Mouse (Mus musculus): ENCODE data around the gene Gna11. TPM values are rescaled to one million over a fixed set of nuclear protein-coding genes. Genes with fewer than 3 reads are reported as not detected.

Gene Gna11
- polyA plus RNA-seq, 1 experiment = 93.0 TPM

- TF ChIP-seq CTCF (conservative IDR thresholded peaks at IDR 0.05; ENCODE audit: insufficient read depth, insufficient read length, low read depth, low read length) (peak; percentile 99), POLR2A (IDR thresholded peaks at IDR 0.05; ENCODE audit: low read depth, low read length) (no peak)
- DNase-seq = peak; percentile 83
- Histone ChIP-seq H3K27me3 (replicated peaks; ENCODE audit: control insufficient read depth, insufficient read depth, low read length) (no peaks in the 10 kb centered on the region), H3K36me3 (ENCODE audit: control insufficient read depth, insufficient read depth, low read length) (no peaks in the 10 kb centered on the region), H3K4me3 (ENCODE audit: insufficient read depth, low read depth, low read length) (no peak overlapping the region), H3K4me1 (ENCODE audit: control insufficient read depth, insufficient read depth, low read length) (no peaks in the 10 kb centered on the region), H3K27ac (ENCODE audit: insufficient read depth, low read depth, low read length) (no peak overlapping the region)
- WGBS = 9% methylated on average over 14 of the region's 14 CpGs
Measured at GRCm38 (mm10) chr10:81526779-81527178, 18.2 kb downstream of the Gna11 start.

- no peak for DNase-seq
- no peak overlapping the region for H3K27ac ChIP-seq (ENCODE audit: insufficient read depth, low read depth, low read length)
Measured at GRCm38 (mm10) chr10:81525017-81525694, 19.8 kb downstream of the Gna11 start.

GRCm38 (mm10) chr10:81524051-81524605 lies 20.9 kb downstream of the Gna11 start, which contains the start of gene Gna15:
TSS of gene Gna15 (minus strand) at chr10:81524225.
- no peaks in the 10 kb centered on the region for H3K36me3 ChIP-seq (ENCODE audit: control insufficient read depth, insufficient read depth, low read length)
- DNase-seq = peak; percentile 30
- no peaks in the 10 kb centered on the region for H3K4me1 ChIP-seq (ENCODE audit: control insufficient read depth, insufficient read depth, low read length)
- TF ChIP-seq CTCF (conservative IDR thresholded peaks at IDR 0.05; ENCODE audit: insufficient read depth, insufficient read length, low read depth, low read length) = no peak
- no peak for TF ChIP-seq POLR2A (IDR thresholded peaks at IDR 0.05; ENCODE audit: low read depth, low read length)
- no peak within 1 kb of the TSS for H3K27ac ChIP-seq (ENCODE audit: insufficient read depth, low read depth, low read length)
- H3K27me3 ChIP-seq (replicated peaks; ENCODE audit: control insufficient read depth, insufficient read depth, low read length) = no peaks in the 10 kb centered on the region
- no peak within 1 kb of the TSS for H3K4me3 ChIP-seq (ENCODE audit: insufficient read depth, low read depth, low read length)
- 47% methylated on average over 9 of the region's 9 CpGs for WGBS

More at GRCm38 (mm10) chr10:81525017-81525694, 19.8 kb downstream of the Gna11 start:
- TF ChIP-seq CTCF (conservative IDR thresholded peaks at IDR 0.05; ENCODE audit: insufficient read depth, insufficient read length, low read depth, low read length) = no peak
- no peak for TF ChIP-seq POLR2A (IDR thresholded peaks at IDR 0.05; ENCODE audit: low read depth, low read length)
- Histone ChIP-seq H3K36me3 (ENCODE audit: control insufficient read depth, insufficient read depth, low read length) (no peaks in the 10 kb centered on the region), H3K27me3 (replicated peaks; ENCODE audit: control insufficient read depth, insufficient read depth, low read length) (no peaks in the 10 kb centered on the region), H3K4me3 (ENCODE audit: insufficient read depth, low read depth, low read length) (no peak overlapping the region), H3K4me1 (ENCODE audit: control insufficient read depth, insufficient read depth, low read length) (no peaks in the 10 kb centered on the region)
- 58% methylated on average over 13 of the region's 13 CpGs for WGBS

- no peak overlapping the region for H3K4me3 ChIP-seq (ENCODE audit: insufficient read depth, low read depth, low read length)
- no peaks in the 10 kb centered on the region for H3K36me3 ChIP-seq (ENCODE audit: control insufficient read depth, insufficient read depth, low read length)
- no peak for TF ChIP-seq POLR2A (IDR thresholded peaks at IDR 0.05; ENCODE audit: low read depth, low read length)
- no peaks in the 10 kb centered on the region for H3K4me1 ChIP-seq (ENCODE audit: control insufficient read depth, insufficient read depth, low read length)
- H3K27me3 ChIP-seq (replicated peaks; ENCODE audit: control insufficient read depth, insufficient read depth, low read length) = no peaks in the 10 kb centered on the region
- no peak for DNase-seq
- H3K27ac ChIP-seq (ENCODE audit: insufficient read depth, low read depth, low read length) = no peak overlapping the region
- WGBS = 37% methylated on average over 19 of the region's 19 CpGs
Measured at GRCm38 (mm10) chr10:81523570-81523969, 21.4 kb downstream of the Gna11 start.

- 72% methylated on average over 6 of the region's 6 CpGs for WGBS
- DNase-seq = no peak
- H3K36me3 ChIP-seq (ENCODE audit: control insufficient read depth, insufficient read depth, low read length) = no peaks in the 10 kb centered on the region
Measured at GRCm38 (mm10) chr10:81523142-81523541, 21.8 kb downstream of the Gna11 start.

GRCm38 (mm10) chr10:81519978-81520365 lies 25.0 kb downstream of the Gna11 start:
- H3K27me3 ChIP-seq (replicated peaks; ENCODE audit: control insufficient read depth, insufficient read depth, low read length) = no peaks in the 10 kb centered on the region
- H3K36me3 ChIP-seq (ENCODE audit: control insufficient read depth, insufficient read depth, low read length) = no peaks in the 10 kb centered on the region
- 48% methylated on average over 3 of the region's 3 CpGs for WGBS
- no peak for DNase-seq
- H3K4me1 ChIP-seq (ENCODE audit: control insufficient read depth, insufficient read depth, low read length) = no peaks in the 10 kb centered on the region
- no peak overlapping the region for H3K27ac ChIP-seq (ENCODE audit: insufficient read depth, low read depth, low read length)
- no peak overlapping the region for H3K4me3 ChIP-seq (ENCODE audit: insufficient read depth, low read depth, low read length)
- TF ChIP-seq CTCF (conservative IDR thresholded peaks at IDR 0.05; ENCODE audit: insufficient read depth, insufficient read length, low read depth, low read length) = no peak
- TF ChIP-seq POLR2A (IDR thresholded peaks at IDR 0.05; ENCODE audit: low read depth, low read length) = no peak

More at GRCm38 (mm10) chr10:81523142-81523541, 21.8 kb downstream of the Gna11 start:
- Histone ChIP-seq H3K4me1 (ENCODE audit: control insufficient read depth, insufficient read depth, low read length) (no peaks in the 10 kb centered on the region), H3K4me3 (ENCODE audit: insufficient read depth, low read depth, low read length) (no peak overlapping the region), H3K27me3 (replicated peaks; ENCODE audit: control insufficient read depth, insufficient read depth, low read length) (no peaks in the 10 kb centered on the region), H3K27ac (ENCODE audit: insufficient read depth, low read depth, low read length) (no peak overlapping the region)
- TF ChIP-seq CTCF (conservative IDR thresholded peaks at IDR 0.05; ENCODE audit: insufficient read depth, insufficient read length, low read depth, low read length) (no peak), POLR2A (IDR thresholded peaks at IDR 0.05; ENCODE audit: low read depth, low read length) (no peak)

GRCm38 (mm10) chr10:81519227-81519977 lies 25.6 kb downstream of the Gna11 start:
- TF ChIP-seq CTCF (conservative IDR thresholded peaks at IDR 0.05; ENCODE audit: insufficient read depth, insufficient read length, low read depth, low read length) = no peak
- H3K4me3 ChIP-seq (ENCODE audit: insufficient read depth, low read depth, low read length) = no peak overlapping the region
- H3K27ac ChIP-seq (ENCODE audit: insufficient read depth, low read depth, low read length) = no peak overlapping the region
- no peaks in the 10 kb centered on the region for H3K36me3 ChIP-seq (ENCODE audit: control insufficient read depth, insufficient read depth, low read length)
- no peaks in the 10 kb centered on the region for H3K27me3 ChIP-seq (replicated peaks; ENCODE audit: control insufficient read depth, insufficient read depth, low read length)
- 68% methylated on average over 6 of the region's 6 CpGs for WGBS
- no peaks in the 10 kb centered on the region for H3K4me1 ChIP-seq (ENCODE audit: control insufficient read depth, insufficient read depth, low read length)
- no peak for DNase-seq
